Mouse (Mus musculus) thymus, adult 18-20 months (tissue): ENCODE data around the gene Fam198b.
"Not testable (repeated sequence)": the region's sequence is repeated elsewhere in the genome, so short reads cannot be mapped to it uniquely, and the experiment has no call there.

ENCODE experiments used
- DNase-seq, 2 experiments: peaks; one replicate each; pipeline ENCODE4 v3.0.0; 2022; ENCODE audit warnings: mixed read lengths in 2 of 2

Fam198b gene

DNA sequence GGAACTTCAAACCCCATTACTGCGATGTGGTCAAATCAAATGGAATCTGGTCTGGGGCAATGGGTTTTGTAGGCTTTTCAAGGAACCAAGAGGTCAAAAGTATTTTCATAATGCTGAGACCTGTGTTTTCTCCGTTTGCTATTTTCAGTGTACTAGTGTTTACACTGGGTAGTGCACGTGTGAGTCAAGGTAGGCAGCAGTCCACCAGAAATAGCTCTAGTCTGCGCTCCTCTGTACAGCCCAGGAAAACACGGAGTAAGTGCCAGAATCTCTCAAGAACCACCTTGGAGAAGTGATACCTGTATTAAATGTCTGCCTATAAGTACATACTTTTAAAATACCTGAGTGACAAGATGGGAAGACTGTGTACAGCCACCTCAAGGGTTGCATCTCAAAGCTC, 44.1 kb downstream of the Fam198b start:
- DNase-seq = no peak

DNA sequence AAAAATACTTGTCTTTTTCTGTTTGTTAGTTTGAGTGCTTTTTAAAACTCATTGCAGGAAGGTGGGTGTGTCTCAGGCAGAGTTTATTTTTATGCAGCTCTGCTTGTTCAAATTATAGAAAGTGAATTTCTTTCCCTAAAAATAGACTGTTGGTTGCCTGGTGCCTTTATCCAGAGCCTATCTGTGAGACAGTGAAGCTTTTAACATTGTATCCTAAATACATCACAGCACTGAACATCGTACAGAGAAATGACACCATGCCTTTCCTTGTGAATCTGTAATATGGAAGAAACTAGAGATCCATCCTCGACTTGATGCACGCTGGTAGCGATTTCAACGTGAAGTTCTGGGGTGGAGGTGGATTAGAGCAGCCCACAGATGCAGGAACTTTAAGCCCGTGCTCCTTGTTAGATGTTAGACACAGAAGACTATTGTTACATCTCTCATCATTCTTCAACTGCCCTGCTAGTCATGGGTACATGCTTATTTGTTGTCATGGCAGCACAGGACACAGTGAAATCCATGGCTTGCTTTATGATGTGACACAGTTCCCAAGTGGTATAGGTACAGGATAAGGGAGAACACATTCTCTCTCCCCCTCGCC, 45.9 kb downstream of the Fam198b start:
- DNase-seq = no peak

- no peak for DNase-seq
These were observed 51.9 kb downstream of the Fam198b start for GRCm38 (mm10) chr3:79936213-79936612.

GRCm38 (mm10) chr3:79936730-79937447, 52.6 kb downstream of the Fam198b start:
- DNase-seq = no peak

- DNase-seq = no peak
These were observed 63.4 kb downstream of the Fam198b start for GRCm38 (mm10) chr3:79947736-79948135.

- no peak for DNase-seq
These were observed 63.8 kb downstream of the Fam198b start for GRCm38 (mm10) chr3:79948151-79948550.

GRCm38 (mm10) chr3:79953164-79953759, 68.9 kb downstream of the Fam198b start:
- no peak for DNase-seq

GRCm38 (mm10) chr3:79955262-79955661, 70.9 kb downstream of the Fam198b start:
- DNase-seq = no peak

GRCm38 (mm10) chr3:79956792-79957191, 72.5 kb downstream of the Fam198b start:
- DNase-seq = no peak

GRCm38 (mm10) chr3:79957752-79958151, 73.4 kb downstream of the Fam198b start:
- DNase-seq = no peak

- no peak for DNase-seq
These were observed 82.4 kb downstream of the Fam198b start for GRCm38 (mm10) chr3:79966709-79967108.

DNA sequence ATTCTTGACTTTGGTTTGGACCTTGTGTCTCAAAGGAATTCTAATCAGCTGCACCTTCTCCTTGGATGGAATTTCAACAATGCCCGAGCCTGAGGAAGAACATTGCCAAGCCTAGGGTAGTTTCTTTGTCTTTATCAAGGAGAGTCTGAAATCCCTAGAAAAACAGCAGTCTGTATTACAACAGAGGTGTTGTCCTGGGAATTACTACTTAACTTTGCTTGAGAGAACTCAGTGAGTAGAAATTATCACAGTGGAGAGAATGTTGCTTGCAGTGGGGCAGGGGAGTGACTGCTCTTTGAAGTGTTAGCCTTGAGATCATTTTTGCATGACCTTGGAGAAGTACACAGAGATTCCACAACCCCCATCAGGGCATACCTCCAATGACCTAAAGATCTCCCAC, 83.0 kb downstream of the Fam198b start:
- no peak for DNase-seq

DNA sequence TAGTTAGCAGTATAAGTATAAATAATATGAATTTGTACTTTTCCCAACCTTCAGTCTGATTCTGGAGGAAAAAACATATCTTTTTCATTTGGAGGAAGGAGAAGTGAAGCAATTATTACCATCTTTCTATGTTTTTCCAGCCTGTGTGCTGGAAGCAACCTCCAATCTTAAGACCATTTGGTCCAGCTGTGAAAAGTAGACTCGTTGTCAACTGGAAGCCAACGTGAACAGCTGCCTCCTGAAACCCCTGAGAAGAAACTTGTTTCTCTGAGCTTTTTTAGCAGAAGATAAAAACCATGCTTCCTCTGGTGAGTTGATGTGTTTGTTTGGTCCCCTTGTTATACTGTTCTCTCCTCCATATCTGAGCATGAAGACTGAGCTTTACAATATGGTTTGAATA, 84.1 kb downstream of the Fam198b start:
- no peak for DNase-seq

- not testable (repeated sequence) for DNase-seq
These were observed 85.2 kb downstream of the Fam198b start for GRCm38 (mm10) chr3:79969536-79969935.

DNA sequence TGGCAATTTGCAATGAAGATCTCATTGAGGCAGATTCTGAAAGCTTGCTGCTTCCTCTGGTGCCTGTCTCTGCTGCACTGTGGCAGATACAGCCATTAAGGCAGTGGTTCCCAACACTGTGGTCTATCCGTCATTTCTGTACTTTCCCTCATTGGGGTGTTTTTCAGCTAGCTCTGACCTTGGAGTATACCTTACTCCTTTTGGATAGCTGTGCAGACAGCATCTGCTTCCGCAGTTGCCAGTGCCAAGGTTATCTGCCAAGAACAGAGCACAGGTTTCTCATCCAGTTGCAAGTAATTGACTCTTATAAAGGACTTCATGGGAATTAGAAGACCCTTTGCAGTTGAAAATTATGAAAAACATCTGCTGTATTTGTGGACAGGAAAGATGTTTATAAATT, 85.7 kb downstream of the Fam198b start:
- DNase-seq = no peak

DNA sequence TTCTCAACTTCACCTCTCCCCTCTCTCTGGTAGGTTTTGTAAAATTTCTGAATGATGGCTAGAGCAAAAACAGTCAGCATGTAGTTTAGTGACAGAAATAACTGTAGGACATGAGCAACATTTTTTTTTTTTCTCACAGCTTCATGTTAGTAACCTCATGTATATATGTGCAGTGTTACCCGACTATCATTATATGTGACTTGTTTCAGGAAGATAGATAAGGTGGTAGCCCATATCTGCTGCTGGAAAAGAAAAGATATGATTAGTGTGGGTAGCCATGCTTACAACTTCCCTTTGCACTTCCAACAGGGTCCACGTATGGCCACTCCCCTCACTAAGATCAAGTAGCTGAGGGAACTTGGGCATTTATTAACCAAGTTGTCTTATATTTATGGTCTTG, 86.2 kb downstream of the Fam198b start:
- no peak for DNase-seq

GRCm38 (mm10) chr3:79971542-79971941, 87.2 kb downstream of the Fam198b start:
- no peak for DNase-seq

DNA sequence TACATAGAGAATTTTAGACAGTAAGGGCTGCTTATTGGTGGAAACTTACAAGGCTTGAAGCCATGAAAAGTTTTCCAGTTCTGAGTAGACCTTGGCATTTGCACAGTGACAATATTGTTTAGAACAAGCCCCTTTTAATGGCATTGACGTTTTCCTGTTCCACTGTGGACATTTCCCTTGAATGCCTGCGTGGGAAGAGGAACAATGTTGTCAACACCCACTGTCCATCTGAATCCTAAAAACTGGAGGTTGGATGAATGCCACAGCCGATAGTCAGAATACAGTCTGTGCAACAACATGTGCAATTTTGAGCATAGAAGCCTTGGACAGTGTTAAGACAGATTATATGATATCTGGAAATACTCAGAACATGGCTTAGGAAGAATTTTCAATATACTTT, 92.5 kb downstream of the Fam198b start:
- DNase-seq = no peak

- DNase-seq = no peak
These were observed 93.5 kb downstream of the Fam198b start for GRCm38 (mm10) chr3:79977656-79978450.

DNA sequence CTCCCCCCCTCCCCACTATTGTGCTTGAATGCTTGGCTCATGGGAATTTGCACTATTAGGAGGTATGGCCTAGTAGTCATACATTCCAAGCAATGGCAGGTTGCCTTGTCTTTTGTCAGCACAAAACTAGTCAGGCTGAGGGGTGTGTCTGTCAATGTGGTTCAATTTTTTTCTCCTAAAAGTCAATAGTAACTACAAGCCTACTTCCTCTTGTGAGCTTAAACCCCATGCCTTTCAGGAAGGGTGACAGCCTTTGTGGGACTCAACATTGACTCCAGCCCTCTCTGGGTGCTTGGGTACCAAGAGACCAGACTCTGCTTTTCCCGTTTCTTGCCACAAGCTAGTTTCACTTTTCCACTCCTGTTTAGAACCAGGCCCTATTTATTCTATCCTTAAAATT, 96.4 kb downstream of the Fam198b start:
- no peak for DNase-seq

GRCm38 (mm10) chr3:79983961-79984419, 99.7 kb downstream of the Fam198b start:
- DNase-seq = no peak

GRCm38 (mm10) chr3:79984542-79984941, 100.2 kb downstream of the Fam198b start:
- no peak for DNase-seq

DNA sequence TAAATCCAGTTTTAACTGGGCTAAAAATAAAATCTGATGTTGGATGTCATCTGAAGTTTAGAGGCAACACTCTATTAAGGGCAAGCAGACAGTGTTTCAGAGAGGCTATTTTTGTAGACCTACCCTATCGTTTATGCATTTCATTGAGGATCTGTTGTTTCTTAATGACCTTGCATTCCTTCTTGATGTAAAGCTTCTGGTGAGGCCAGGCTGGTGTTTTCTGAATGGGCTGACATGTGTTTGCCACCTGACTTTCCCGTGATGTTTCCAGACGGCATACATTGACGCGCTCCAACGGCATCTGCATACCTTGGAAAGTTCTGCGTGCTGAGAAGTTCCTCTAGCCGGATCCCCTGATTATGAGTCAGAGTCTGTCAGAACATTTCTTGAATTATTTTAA, 104.9 kb downstream of the Fam198b start:
- DNase-seq = no peak
